Mouse (Mus musculus) liver, adult 2 months (tissue): Measurements from ENCODE around the gene Atp6v0b. TPM values are rescaled to one million over a fixed set of nuclear protein-coding genes. Genes with fewer than 3 reads are reported as not detected.

Experiments used
- DNase-seq: peaks from one replicate; pipeline ENCODE4 v3.0.0-alpha.2; 2011; ENCODE audit warnings: low read depth, low spot score; ENCODE audit errors: extremely low read depth
- H3K27ac ChIP-seq: fragments of 200-500 bp; replicated peaks from 2 replicates; pipeline ENCODE4 v1.5.1; 2012; ENCODE audit warnings: low read depth, mild to moderate bottlenecking, control low read depth, inconsistent platforms, low read length; ENCODE audit not compliant: insufficient read depth
- H3K27me3 ChIP-seq: fragments of 200-500 bp; 2 replicates; pipeline ENCODE4 v1.6.1; 2012; ENCODE audit warnings: mild to moderate bottlenecking, moderate library complexity, low read length, inconsistent platforms; ENCODE audit not compliant: control insufficient read depth, insufficient read depth
- H3K36me3 ChIP-seq: fragments of 200-500 bp; 2 replicates; pipeline ENCODE4 v1.6.1; 2012; ENCODE audit warnings: low read length, inconsistent platforms; ENCODE audit not compliant: control insufficient read depth, insufficient read depth
- H3K4me1 ChIP-seq: fragments of 200-500 bp; 2 replicates; pipeline ENCODE4 v1.6.1; 2011; ENCODE audit warnings: low read length; ENCODE audit not compliant: control insufficient read depth, insufficient read depth
- H3K4me3 ChIP-seq: fragments of 200-500 bp; 2 replicates; pipeline ENCODE4 v1.5.1; 2011; ENCODE audit warnings: low read depth, mild to moderate bottlenecking, control low read depth, low read length, moderate library complexity; ENCODE audit not compliant: insufficient read depth
- H3K79me2 ChIP-seq: fragments of 200-500 bp; 2 replicates; pipeline ENCODE4 v1.6.1; 2012; ENCODE audit warnings: inconsistent platforms, mild to moderate bottlenecking, low read length, moderate library complexity; ENCODE audit not compliant: control insufficient read depth, insufficient read depth
- H3K9ac ChIP-seq: fragments of 200-500 bp; 2 replicates; pipeline ENCODE4 v1.6.1; 2012; ENCODE audit warnings: low read depth, mild to moderate bottlenecking, control low read depth, inconsistent platforms, low read length
- CTCF ChIP-seq: fragments of 200-500 bp; IDR thresholded peaks from 2 replicates; pipeline ENCODE4 v1.5.1; 2011; ENCODE audit warnings: low read depth, low read length, control low read depth
- POLR2A ChIP-seq: fragments of 200-500 bp; IDR thresholded peaks from 2 replicates; pipeline ENCODE4 v1.6.1; 2011; ENCODE audit warnings: low read length, control low read depth; ENCODE audit not compliant: insufficient read depth; ENCODE audit errors: extremely low read depth
- WGBS: fragments of 180-500 bp; shearing (Covaris S2); methylation state at CpG from one replicate; pipeline ENCODE4 v1.1.7; 2018; 5-methylcytosine and 5-hydroxymethylcytosine counted together
- polyA plus RNA-seq: library from polyadenylated mRNA; depleted of rRNA; stranded (reverse); fragments of >200 nt; gene quantifications from 2 replicates; pipeline ENCODE4 v1.2.3, GENCODE M21; 2012
- total RNA-seq: library from RNA; depleted of rRNA; stranded (reverse); fragments of >200 nt; gene quantifications from 2 replicates; pipeline ENCODE4 v1.2.3, GENCODE M21; 2014

Atp6v0b gene
- total and polyA plus RNA-seq, 2 experiments = 124 to 244 TPM

GRCm38 (mm10) chr4:117891738-117892161 is 4.6 kb upstream of the Atp6v0b start, which contains the start of gene Dph2:
Gene Dph2, minus strand, starts transcription at chr4:117892032.
- H3K79me2 ChIP-seq = peaks cover 4% of the 10 kb centered on the region; the same call in 1 of the 2 replicates
- peak; percentile 96 for DNase-seq
- H3K4me3 ChIP-seq = peak within 1 kb of the TSS; percentile 85
- no peak within 1 kb of the TSS for H3K27ac ChIP-seq
- H3K4me1 ChIP-seq = peaks cover 7% of the 10 kb centered on the region; the same call in 1 of the 2 replicates
- H3K27me3 ChIP-seq = no peaks in the 10 kb centered on the region
- under 1% methylated on average over 21 of the region's 21 CpGs for WGBS
- no peaks in the 10 kb centered on the region for H3K36me3 ChIP-seq
- TF ChIP-seq CTCF (no peak), POLR2A (no peak)
- H3K9ac ChIP-seq = peak within 1 kb of the TSS; percentile 63

GRCm38 (mm10) chr4:117890750-117891149 is 3.6 kb upstream of the Atp6v0b start:
- DNase-seq = no peak
- H3K79me2 ChIP-seq = peaks cover 5% of the 10 kb centered on the region; the same call in 1 of the 2 replicates
- H3K27ac ChIP-seq = no peak overlapping the region
- H3K4me3 ChIP-seq = no peak overlapping the region
- H3K9ac ChIP-seq = no peak overlapping the region
- H3K27me3 ChIP-seq = no peaks in the 10 kb centered on the region
- H3K4me1 ChIP-seq = peaks cover 12% of the 10 kb centered on the region; the same call in 1 of the 2 replicates
- no peak for TF ChIP-seq CTCF
- no peak for TF ChIP-seq POLR2A
- peaks cover 1% of the 10 kb centered on the region; the same call in 1 of the 2 replicates for H3K36me3 ChIP-seq
- WGBS = 91% methylated on average over 8 of the region's 8 CpGs

GRCm38 (mm10) chr4:117890031-117890430 is 2.9 kb upstream of the Atp6v0b start:
- Histone ChIP-seq H3K27ac (no peak overlapping the region), H3K9ac (no peak overlapping the region), H3K36me3 (peaks cover 3% of the 10 kb centered on the region; the same call in 1 of the 2 replicates), H3K27me3 (no peaks in the 10 kb centered on the region), H3K4me1 (peaks cover 12% of the 10 kb centered on the region; the same call in 1 of the 2 replicates), H3K79me2 (peaks cover 5% of the 10 kb centered on the region; the same call in 1 of the 2 replicates), H3K4me3 (no peak overlapping the region)
- TF ChIP-seq POLR2A (no peak), CTCF (no peak)
- WGBS = 96% methylated on average over 14 of the region's 14 CpGs
- no peak for DNase-seq

GRCm38 (mm10) chr4:117889471-117889870 is 2.3 kb upstream of the Atp6v0b start:
- no peak overlapping the region for H3K4me3 ChIP-seq
- peaks cover 7% of the 10 kb centered on the region; the same call in 1 of the 2 replicates for H3K36me3 ChIP-seq
- no peaks in the 10 kb centered on the region for H3K27me3 ChIP-seq
- WGBS = 93% methylated on average over 15 of the region's 15 CpGs
- TF ChIP-seq POLR2A (no peak), CTCF (no peak)
- H3K79me2 ChIP-seq = peaks cover 5% of the 10 kb centered on the region; the same call in 1 of the 2 replicates
- no peak overlapping the region for H3K27ac ChIP-seq
- peaks cover 12% of the 10 kb centered on the region; the same call in 1 of the 2 replicates for H3K4me1 ChIP-seq
- H3K9ac ChIP-seq = no peak overlapping the region
- no peak for DNase-seq

GRCm38 (mm10) chr4:117887920-117888319 is 787 bp upstream of the Atp6v0b start:
- H3K79me2 ChIP-seq = peaks cover 5% of the 10 kb centered on the region; the same call in 1 of the 2 replicates
- no peak for DNase-seq
- H3K36me3 ChIP-seq = peaks cover 12% of the 10 kb centered on the region; the same call in 1 of the 2 replicates
- peaks cover 15% of the 10 kb centered on the region for H3K4me1 ChIP-seq
- no peak overlapping the region for H3K27ac ChIP-seq
- H3K9ac ChIP-seq = no peak overlapping the region
- no peak for TF ChIP-seq CTCF
- no peak for TF ChIP-seq POLR2A
- no peaks in the 10 kb centered on the region for H3K27me3 ChIP-seq
- H3K4me3 ChIP-seq = no peak overlapping the region
- whole genome bisulfite sequencing = 71% methylated on average over 2 of the region's 2 CpGs

GRCm38 (mm10) chr4:117886644-117887043 is 489 bp downstream of the Atp6v0b start:
- H3K79me2 ChIP-seq = peaks cover 5% of the 10 kb centered on the region; the same call in 1 of the 2 replicates
- TF ChIP-seq CTCF (no peak), POLR2A (no peak)
- H3K4me3 ChIP-seq = peak overlapping the region; percentile 86
- peak; percentile 17 for DNase-seq
- 1% methylated on average over 24 of the region's 24 CpGs for WGBS
- peak overlapping the region; percentile 96 for H3K9ac ChIP-seq
- peaks cover 12% of the 10 kb centered on the region; the same call in 1 of the 2 replicates for H3K36me3 ChIP-seq
- peaks cover 12% of the 10 kb centered on the region for H3K4me1 ChIP-seq
- peak overlapping the region; percentile 77 for H3K27ac ChIP-seq
- no peaks in the 10 kb centered on the region for H3K27me3 ChIP-seq
